Mouse (Mus musculus): ENCODE measurements around the gene Mbnl2.
A peak's percentile ranks its signal among the peaks of the same experiment; 100 is the strongest.

Gene Mbnl2

GRCm38 (mm10) chr14:120388818-120389691 lies 113.6 kb downstream of the Mbnl2 start:
- DNase-seq: peak; percentile 42 to 44

DNA sequence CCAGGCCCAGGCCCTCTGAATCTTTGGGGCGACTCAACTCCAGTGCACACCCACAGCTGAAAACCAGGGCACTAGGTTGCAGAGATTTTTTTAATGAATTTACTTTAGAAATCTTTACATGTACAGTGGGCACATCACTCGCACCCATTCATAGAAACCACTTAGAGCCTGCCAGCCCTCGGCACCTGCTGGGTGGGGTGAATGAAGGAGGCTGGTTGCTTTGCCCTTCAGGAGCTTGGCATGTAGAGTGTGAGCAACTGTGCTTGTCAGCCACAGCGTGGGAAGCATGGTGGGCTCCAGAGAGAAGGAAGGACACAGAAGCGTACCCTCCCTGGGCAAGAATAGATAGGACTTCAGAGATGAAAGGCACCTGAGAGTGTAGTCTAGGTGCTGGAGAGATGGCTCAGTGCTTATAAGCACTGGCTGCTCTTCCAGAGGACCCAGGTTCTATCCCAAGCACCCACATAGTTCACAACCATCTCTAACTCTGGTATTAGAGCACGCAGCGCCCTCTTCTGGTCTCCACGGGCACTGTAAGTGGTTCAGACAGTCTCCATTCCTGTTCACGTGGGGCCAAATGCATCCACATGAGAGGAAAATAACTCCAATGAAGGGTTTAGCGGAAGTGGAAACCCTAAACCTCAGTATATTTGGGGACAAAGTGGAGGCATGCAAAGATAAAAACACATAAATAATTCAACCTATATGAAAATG lies 114.9 kb downstream of the Mbnl2 start:
- peak in 1 of 2 experiments; percentile 40 for DNase-seq

DNA sequence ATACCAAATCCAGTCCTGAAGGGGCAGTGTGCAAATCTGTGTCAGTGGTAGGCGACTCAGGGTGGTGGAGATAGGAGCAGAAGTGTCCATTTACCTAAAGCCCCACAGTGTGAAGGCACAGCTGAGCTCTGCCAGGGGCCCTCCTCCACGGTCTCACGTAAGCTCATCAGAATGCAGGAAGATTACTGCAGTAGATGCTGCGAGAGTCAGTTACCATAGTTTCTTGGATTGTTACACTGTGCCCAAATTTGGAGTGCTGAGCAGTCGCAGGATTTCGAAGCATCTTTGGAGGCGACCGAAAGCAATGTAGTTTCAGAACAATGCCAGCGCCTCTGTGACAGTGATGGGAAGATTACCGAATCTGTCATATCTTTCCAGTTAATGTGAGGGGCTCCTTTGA lies 116.2 kb downstream of the Mbnl2 start:
- no peak for DNase-seq

GRCm38 (mm10) chr14:120392441-120392840 lies 117.0 kb downstream of the Mbnl2 start:
- DNase-seq: no peak

DNA sequence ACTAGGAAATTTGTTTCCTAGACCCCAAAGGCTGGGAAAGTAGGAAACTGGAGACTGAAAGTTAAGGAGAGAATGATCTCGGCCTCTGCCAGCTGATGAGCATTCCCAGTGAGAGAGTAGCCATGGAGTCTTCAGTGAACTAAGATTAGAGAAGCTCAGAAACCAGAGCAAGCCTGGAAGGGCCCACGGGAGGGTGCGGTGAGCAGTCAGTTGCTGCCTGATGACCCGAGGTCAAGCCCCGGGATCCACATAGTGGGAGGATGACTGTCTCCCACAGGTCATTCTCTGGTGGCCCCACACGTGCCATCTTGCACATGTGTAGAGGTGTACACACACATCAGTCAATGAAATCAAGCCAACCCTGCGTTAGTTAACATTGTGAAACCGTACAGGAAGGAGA lies 118.0 kb downstream of the Mbnl2 start:
- DNase-seq: no peak

GRCm38 (mm10) chr14:120394216-120394615 lies 118.7 kb downstream of the Mbnl2 start:
- no peak for DNase-seq

GRCm38 (mm10) chr14:120394827-120395226 lies 119.4 kb downstream of the Mbnl2 start:
- no peak for DNase-seq

- peak; percentile 41 to 54 for DNase-seq
Observed at GRCm38 (mm10) chr14:120395501-120395900, 120.0 kb downstream of the Mbnl2 start.

DNA sequence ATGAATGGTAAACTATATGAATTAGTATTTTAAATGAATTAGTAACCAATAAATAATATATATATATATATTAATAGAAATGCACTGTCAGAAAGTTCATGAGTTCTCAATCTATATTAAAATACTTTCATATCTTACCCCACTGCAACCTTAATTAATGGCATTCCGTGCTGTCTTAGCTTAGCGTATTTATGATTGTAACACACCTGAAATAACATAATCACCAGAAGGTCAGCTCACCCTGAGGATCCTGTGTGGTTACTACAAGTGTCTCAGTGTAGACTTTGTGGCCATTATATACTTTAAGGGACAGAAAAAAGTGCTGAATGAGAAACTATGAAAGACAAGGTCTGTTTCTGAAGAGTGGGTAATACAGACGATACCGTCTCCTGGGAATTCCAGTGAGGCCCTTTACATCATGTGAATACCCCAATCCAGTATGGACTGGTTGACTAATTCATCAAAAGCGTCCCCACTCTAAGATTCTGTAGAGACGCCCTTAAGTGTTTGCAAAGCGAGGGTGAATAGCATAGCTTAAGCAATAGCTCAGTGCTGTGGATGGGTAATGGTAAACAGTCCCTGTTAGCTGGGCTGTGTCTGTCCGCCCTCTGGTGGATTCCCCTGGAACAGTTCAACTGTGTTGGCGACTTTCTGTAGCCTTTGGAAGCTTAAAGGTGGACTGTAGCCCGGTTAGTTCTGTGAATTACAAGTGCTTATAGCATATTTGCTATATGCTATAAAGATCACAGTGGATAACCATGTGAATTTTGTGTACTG lies 122.6 kb downstream of the Mbnl2 start:
- DNase-seq: peak; percentile 89 to 90

DNA sequence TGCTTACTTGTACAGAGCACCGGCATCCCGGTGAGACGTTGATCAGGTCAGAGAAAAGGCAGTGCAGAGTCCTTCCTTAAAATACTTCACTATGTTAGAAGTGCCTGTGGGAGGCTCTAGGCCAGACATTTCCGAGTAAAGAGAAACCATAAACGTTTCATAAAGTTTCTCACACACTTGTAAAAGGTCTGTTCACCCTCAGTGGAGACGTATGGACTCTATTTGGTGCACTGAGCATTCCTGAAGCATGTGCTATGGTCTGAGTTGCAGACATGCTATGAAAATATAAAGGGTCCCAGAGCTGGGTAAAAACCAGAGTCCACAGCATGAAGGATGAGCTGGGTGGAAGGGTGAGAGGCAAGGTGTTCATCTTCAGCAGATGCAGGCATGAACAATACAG lies 124.1 kb downstream of the Mbnl2 start:
- DNase-seq: no peak

DNA sequence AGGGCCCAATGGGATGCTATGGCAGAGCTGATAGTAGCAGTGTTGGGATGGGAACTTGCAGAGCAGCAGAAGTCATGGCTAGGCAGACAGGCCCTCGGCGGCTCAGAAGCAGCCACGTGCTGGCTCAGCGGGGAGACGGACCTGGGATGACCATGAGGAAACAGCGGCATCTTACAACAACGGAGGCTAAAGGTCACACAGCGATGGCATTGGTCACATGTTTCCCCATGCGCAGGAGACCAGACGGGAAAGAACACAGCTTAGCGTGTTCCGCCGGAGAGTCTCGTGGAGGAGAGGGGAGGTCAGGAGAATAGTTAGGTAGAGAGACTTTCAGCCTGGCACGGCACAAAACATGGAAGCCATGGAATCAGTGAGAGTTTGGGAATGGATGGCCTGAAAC lies 125.7 kb downstream of the Mbnl2 start:
- no peak for DNase-seq

GRCm38 (mm10) chr14:120402715-120403114 lies 127.2 kb downstream of the Mbnl2 start:
- DNase-seq: no peak

- DNase-seq: peak in 1 of 2 experiments; percentile 25
Observed at GRCm38 (mm10) chr14:120404364-120404763, 128.9 kb downstream of the Mbnl2 start.

GRCm38 (mm10) chr14:120404811-120405582 lies 129.5 kb downstream of the Mbnl2 start:
- no peak for DNase-seq

DNA sequence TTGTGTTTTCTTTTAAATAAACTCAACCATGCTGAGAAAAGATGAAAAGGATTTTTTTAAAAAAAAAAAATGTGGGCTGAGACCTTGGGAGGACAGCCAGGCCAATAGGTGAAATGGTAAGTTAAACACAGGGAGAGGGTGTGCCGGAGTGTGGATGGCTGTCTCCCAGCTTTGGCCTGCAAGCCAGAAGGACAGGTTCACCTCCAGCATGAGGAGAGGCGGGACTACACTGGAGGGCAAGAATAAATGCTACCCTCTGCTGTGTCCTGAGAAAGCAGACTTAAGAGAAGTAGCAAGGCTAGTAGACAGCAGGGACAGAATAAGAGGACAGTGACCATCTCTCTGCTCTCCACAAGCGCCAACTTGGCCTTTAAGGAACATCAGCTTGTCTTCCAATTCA lies 130.1 kb downstream of the Mbnl2 start:
- DNase-seq: no peak

DNA sequence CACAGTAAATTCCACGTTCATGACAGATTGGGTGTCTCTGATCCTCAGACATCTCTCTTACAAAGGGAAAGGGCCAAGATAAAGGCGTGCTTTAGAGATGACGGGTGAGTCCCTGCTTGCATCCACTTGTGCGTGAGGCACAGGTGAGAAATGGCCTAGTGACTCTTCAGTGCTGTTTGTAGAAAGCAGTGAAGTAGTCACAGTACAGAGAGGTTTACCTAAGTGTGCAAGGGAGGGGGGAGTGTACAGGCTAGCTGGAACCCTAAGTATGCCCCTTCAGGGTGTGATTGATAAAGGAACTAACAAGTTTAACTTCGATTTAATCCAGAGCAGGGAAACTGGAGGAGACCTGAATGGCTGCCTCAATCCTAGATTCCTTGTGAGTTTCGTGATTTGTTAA lies 130.8 kb downstream of the Mbnl2 start:
- no peak for DNase-seq

DNA sequence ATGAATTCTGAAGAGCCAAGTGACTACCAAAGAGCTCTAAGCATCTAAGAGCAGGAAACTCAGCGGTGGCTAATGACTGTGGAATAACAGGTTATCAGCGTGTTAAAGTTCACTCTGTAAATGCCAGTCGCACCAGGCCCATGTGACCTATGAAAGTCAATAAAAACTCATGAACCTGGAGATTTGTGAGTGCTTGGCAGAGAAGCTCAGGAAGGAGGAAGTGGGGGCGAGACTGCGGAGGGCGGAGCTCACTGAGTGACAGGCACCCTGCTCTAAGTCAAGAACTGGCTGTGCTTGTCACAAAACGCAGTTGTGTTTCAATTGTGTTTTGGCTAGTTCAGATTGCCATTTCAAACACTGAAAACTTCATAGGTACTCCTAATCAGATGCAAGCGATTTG lies 131.4 kb downstream of the Mbnl2 start:
- no peak for DNase-seq

GRCm38 (mm10) chr14:120409854-120410253 lies 134.4 kb downstream of the Mbnl2 start:
- DNase-seq: no peak

GRCm38 (mm10) chr14:120416886-120417285 lies 141.4 kb downstream of the Mbnl2 start:
- peak; percentile 58 to 64 for DNase-seq

DNA sequence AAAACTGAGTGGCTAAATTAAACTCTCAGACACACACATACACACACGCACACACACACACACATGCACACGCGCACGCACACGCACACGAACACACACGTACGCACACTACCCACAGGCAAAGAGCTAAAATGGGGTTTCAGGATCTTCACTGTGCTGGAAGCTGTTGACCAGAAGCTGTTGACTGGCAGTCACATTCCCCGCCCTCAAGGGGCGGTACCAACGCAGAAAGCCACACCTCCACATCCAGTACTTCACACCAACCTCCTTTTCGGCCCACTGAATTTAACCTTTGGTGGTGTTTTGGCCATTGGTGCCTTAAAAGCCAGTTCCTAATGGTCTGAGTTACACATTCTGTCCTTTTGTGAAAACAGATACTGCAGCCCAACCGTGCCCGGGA lies 143.5 kb downstream of the Mbnl2 start:
- no peak for DNase-seq

DNA sequence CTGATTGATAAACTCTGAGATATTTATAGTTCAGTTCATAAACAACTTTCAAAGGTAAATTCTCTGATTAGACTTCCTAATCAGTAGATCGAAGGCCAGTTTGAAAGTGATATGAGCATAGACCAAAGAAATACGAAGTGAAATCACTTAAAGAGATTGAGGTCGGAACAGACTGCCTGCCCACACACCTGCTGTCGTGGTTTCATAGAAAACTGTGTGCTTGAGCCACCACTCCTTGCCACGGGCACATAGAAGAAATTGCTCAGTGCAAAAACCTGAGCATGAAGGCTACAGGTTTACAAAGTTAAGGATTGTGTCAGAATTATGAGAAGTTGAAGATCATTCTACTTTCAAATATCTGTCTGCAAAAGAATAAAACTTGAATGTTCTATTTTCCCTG lies 153.0 kb downstream of the Mbnl2 start:
- DNase-seq: no peak

DNA sequence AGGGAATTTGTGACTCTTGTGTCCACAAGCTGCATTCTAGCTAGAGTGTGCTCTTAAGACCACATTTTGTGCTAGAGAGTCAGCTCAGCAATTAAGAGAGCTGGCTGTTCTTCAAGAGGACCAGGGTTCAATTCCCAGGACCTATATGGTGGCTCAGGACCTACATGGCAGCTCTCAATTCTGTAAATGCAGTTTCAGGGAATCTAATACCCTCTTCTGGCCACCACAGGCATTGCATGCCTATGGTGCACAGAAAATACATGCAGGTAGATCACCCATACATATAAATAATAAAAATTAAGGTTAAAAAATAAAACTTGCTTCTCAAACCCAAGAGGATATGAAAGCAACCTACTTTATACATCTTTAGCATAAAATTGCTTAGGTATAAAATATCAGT lies 157.3 kb downstream of the Mbnl2 start:
- peak; percentile 36 to 46 for DNase-seq

Measured in cerebellum, postnatal 14 days (tissue).